In genomic region chr10:37680601-37681000, GRCm38 (mm10) we compare ENCODE assay signal across 27 mouse cellular contexts.
"Had no signal": no experiment of that assay in that cellular context is flagged by ENCODE, and none has a peak within 500 bp of the region (broad histone marks: within the 10 kb centered on the region; RNA-seq: fewer than 3 reads in every experiment).

No protein-coding gene starts in this region.

- H3K9ac ChIP-seq: heart, embryonic 13.5 days; heart, embryonic 15.5 days; hindbrain, embryonic 13.5 days; hindbrain, embryonic 15.5 days; kidney, embryonic 15.5 days; limb, embryonic 12.5 days; liver, embryonic 13.5 days; liver, embryonic 15.5 days had no signal

- H3K27ac ChIP-seq: heart, embryonic 10.5 days; heart, embryonic 13.5 days; heart, embryonic 15.5 days; hindbrain, embryonic 13.5 days; hindbrain, embryonic 15.5 days; hindbrain, postnatal 0 days; kidney, embryonic 15.5 days; kidney, postnatal 0 days; layer of hippocampus, adult 2 months; left cerebral cortex, adult 2 months; limb, embryonic 10.5 days; limb, embryonic 12.5 days; liver, embryonic 13.5 days; liver, embryonic 15.5 days had no signal

- H3K9me3 ChIP-seq: heart, embryonic 10.5 days; heart, embryonic 13.5 days; heart, embryonic 15.5 days; hindbrain, embryonic 13.5 days; hindbrain, embryonic 15.5 days; kidney, embryonic 15.5 days; limb, embryonic 10.5 days; limb, embryonic 12.5 days; liver, embryonic 13.5 days; liver, embryonic 15.5 days had no signal

- H3K27me3 ChIP-seq: heart, embryonic 13.5 days; heart, embryonic 15.5 days; hindbrain, embryonic 13.5 days; hindbrain, embryonic 15.5 days; kidney, embryonic 15.5 days; limb, embryonic 12.5 days; liver, embryonic 13.5 days; liver, embryonic 15.5 days had no signal

- H3K36me3 ChIP-seq: heart, embryonic 10.5 days; heart, embryonic 13.5 days; heart, embryonic 15.5 days; hindbrain, embryonic 13.5 days; hindbrain, embryonic 15.5 days; kidney, embryonic 15.5 days; limb, embryonic 10.5 days; limb, embryonic 12.5 days; liver, embryonic 13.5 days; liver, embryonic 15.5 days had no signal

- H3K4me2 ChIP-seq: heart, embryonic 13.5 days; heart, embryonic 15.5 days; hindbrain, embryonic 13.5 days; hindbrain, embryonic 15.5 days; kidney, embryonic 15.5 days; limb, embryonic 12.5 days; liver, embryonic 11.5 days; liver, embryonic 13.5 days; liver, embryonic 15.5 days had no signal

- DNase-seq: gastrocnemius, postnatal 14 days; gastrocnemius, postnatal 36 days; heart, adult 18-20 months; heart, postnatal 14 days; heart, postnatal 36 days; kidney, adult 11 months; kidney, adult 2 months; kidney, adult 9 months; kidney, postnatal 14 days; kidney, postnatal 36 days; liver; liver, embryonic 13.5 days had no signal

- ATAC-seq: hindbrain, postnatal 0 days; intestine, embryonic 16.5 days had no signal

- H3K4me3 ChIP-seq: heart, embryonic 10.5 days; heart, embryonic 13.5 days; heart, embryonic 15.5 days; hindbrain, embryonic 13.5 days; hindbrain, embryonic 15.5 days; kidney, embryonic 15.5 days; layer of hippocampus, adult 2 months; left cerebral cortex, adult 2 months; limb, embryonic 10.5 days; limb, embryonic 12.5 days; liver, embryonic 13.5 days; liver, embryonic 15.5 days had no signal

- H3K4me1 ChIP-seq: heart, embryonic 10.5 days; heart, embryonic 13.5 days; hindbrain, embryonic 13.5 days; hindbrain, embryonic 15.5 days; kidney, embryonic 15.5 days; limb, embryonic 12.5 days; liver, embryonic 13.5 days; liver, embryonic 15.5 days had no signal
